Mouse (Mus musculus) midbrain, embryonic 10.5 days (tissue): ENCODE measurements around the gene Exoc6b. TPM values are rescaled to one million over a fixed set of nuclear protein-coding genes. Genes with fewer than 3 reads are reported as not detected.
"Not testable (repeated sequence)": the region's sequence is repeated elsewhere in the genome, so short reads cannot be mapped to it uniquely, and the experiment has no call there.

ENCODE experiments used
- DNase-seq: peaks from one replicate; pipeline ENCODE4 v3.0.0-alpha.2; 2017; ENCODE audit warnings: low spot score
- H3K27ac ChIP-seq: fragments of 300-500 bp; sonication (generic); replicated peaks from 2 replicates; pipeline ENCODE4 v1.5.1; 2016; ENCODE audit warnings: mild to moderate bottlenecking
- H3K27me3 ChIP-seq: fragments of 300-500 bp; sonication (generic); 2 replicates; pipeline ENCODE4 v1.6.1; 2016; ENCODE audit warnings: low read depth, mild to moderate bottlenecking; ENCODE audit not compliant: poor library complexity, severe bottlenecking
- H3K36me3 ChIP-seq: fragments of 300-500 bp; sonication (generic); 2 replicates; pipeline ENCODE4 v1.6.1; 2016; ENCODE audit warnings: mild to moderate bottlenecking, moderate library complexity
- H3K4me1 ChIP-seq: fragments of 300-500 bp; sonication (generic); 2 replicates; pipeline ENCODE4 v1.6.1; 2016
- H3K4me3 ChIP-seq: fragments of 300-500 bp; sonication (generic); 2 replicates; pipeline ENCODE4 v1.5.1; 2016; ENCODE audit warnings: mild to moderate bottlenecking, moderate library complexity
- H3K9me3 ChIP-seq: fragments of 300-500 bp; sonication (generic); replicated peaks from 2 replicates; pipeline ENCODE4 v1.6.1; 2016; ENCODE audit warnings: mild to moderate bottlenecking
- WGBS: fragments of 180-500 bp; shearing (Covaris S2); methylation state at CpG from one replicate; pipeline ENCODE4 v1.1.7; 2016; 5-methylcytosine and 5-hydroxymethylcytosine counted together
- polyA plus RNA-seq: library from polyadenylated mRNA; unstranded; fragments of >200 nt; fragmentation: Nextera tagmentation; extraction: Ambion mirVana; gene quantifications from 2 replicates; pipeline ENCODE4 v1.2.1, GENCODE M21; 2016

Exoc6b gene
- polyA plus RNA-seq, 1 experiment from 2014 or later: 22.8 TPM

DNA sequence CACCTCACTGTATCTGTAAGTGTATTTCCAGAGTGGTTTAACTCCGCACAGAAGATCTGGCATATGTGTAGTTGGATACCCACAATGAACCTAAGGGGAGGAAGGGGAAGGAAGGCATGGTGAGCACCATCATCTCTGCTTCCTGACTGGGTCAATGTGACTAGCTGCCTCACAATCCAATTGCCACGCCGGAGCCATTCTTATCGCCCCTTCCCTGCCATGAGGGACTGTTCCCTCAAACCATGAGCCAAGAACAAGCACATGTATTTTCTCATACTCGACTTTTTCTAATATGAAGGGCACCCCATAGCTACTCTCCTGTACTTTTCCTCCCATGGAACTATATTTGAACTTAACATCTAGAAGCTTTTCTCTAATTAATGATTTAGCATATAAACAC is 440.5 kb downstream of the Exoc6b start:
- Histone ChIP-seq H3K27me3 (no peaks in the 10 kb centered on the region), H3K9me3 (no peaks in the 10 kb centered on the region), H3K36me3 (no peaks in the 10 kb centered on the region), H3K27ac (no peak overlapping the region), H3K4me1 (peaks cover 6% of the 10 kb centered on the region; the same call in 1 of the 2 replicates), H3K4me3 (no peak overlapping the region)
- 91% methylated on average over 5 of the region's 5 CpGs for WGBS
- no peak for DNase-seq

DNA sequence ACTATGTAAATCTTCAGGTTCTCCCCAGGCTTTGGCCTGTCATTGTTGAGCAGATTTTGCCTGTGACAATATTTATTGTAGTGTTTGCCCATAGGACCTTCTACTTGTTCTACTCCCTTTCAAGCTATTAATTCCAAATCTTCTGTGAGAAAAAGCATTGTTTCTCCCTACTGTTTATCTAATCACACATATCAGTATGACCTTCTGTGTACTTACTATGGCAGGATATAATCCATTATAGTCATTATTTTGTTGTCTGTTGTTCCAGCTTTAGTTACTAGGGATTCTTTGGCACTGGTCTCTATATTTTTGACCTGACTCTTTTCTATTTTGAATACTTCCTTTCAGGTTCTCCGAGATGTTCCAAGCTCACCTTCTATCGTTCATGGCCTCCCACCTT is 442.9 kb downstream of the Exoc6b start:
- no peak overlapping the region for H3K27ac ChIP-seq
- no peaks in the 10 kb centered on the region for H3K9me3 ChIP-seq
- peaks cover 6% of the 10 kb centered on the region; the same call in 1 of the 2 replicates for H3K4me1 ChIP-seq
- no peak overlapping the region for H3K4me3 ChIP-seq
- H3K36me3 ChIP-seq: no peaks in the 10 kb centered on the region
- no peaks in the 10 kb centered on the region for H3K27me3 ChIP-seq
- WGBS: 96% methylated on average over 2 of the region's 2 CpGs
- no peak for DNase-seq

DNA sequence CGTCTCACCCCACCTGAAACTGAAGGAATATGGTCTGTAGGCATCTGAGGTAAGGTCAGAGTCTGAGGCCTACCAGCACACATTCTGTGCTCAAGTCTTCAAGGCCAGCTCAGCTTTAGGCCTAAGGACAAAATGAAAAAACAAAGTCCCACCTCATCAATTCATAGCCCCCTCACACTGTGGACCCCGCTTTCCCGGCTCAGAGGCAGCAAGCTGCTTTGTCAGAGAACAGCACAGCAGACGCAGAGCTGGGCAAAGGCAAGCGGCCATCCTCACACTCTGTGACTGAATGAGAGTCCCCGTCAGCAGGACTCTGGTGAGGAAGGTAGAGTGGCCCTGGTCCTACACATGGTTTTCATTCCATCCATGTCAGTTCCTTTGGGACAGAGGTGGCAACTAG is 450.1 kb downstream of the Exoc6b start:
- Histone ChIP-seq H3K4me3 (no peak overlapping the region), H3K4me1 (0 out of 2 replicates have a peak, but pooled peaks cover 6% of the 10 kb centered on the region), H3K27ac (no peak overlapping the region), H3K9me3 (no peaks in the 10 kb centered on the region), H3K27me3 (no peaks in the 10 kb centered on the region), H3K36me3 (0 out of 2 replicates have a peak, but pooled peaks cover 8% of the 10 kb centered on the region)
- WGBS: 91% methylated on average over 6 of the region's 6 CpGs
- DNase-seq: no peak

DNA sequence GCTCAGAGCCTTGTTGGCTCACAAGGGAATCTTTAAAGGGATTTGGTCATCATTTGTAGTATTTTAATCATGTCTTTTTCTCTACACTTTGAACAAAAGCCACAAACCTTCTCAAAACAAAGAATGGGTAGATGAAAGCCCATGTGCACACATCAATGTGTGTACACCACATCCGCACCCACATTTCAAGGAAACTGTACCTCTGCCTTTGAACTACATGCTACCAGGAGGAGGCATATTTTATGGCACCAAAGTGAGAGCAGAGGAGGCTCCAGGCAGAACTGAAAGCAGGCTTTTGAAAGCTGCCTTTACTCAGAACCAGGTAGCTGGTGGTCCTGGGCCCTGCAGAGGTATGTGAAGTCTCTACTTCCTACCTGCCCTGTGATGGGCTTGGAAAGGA is 452.3 kb downstream of the Exoc6b start:
- Histone ChIP-seq H3K9me3 (no peaks in the 10 kb centered on the region), H3K27ac (no peak overlapping the region), H3K4me3 (no peak overlapping the region), H3K27me3 (no peaks in the 10 kb centered on the region), H3K36me3 (0 out of 2 replicates have a peak, but pooled peaks cover 8% of the 10 kb centered on the region), H3K4me1 (0 out of 2 replicates have a peak, but pooled peaks cover 6% of the 10 kb centered on the region)
- WGBS: 100% methylated on average over 1 of the region's 1 CpGs
- no peak for DNase-seq

DNA sequence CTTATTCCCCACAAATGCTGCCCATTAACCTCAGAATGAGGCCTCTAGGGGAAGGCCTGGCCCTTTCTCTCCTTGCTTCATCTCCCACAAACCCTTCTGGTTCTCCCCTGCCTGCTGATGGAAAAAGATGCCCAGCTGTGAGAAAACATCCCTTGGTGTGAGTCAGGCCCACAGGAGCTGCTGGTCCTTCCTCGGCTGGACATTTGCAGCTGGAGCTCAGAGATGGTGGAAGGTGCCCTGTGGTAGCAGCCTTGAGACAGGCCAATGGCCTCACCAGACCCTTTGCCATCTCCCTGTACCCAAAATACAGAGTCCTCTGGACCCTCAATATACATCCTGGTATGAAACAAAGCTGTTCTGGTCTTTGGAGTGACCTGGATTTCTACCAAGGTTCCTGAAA is 452.7 kb downstream of the Exoc6b start:
- Histone ChIP-seq H3K4me1 (0 out of 2 replicates have a peak, but pooled peaks cover 6% of the 10 kb centered on the region), H3K27me3 (no peaks in the 10 kb centered on the region), H3K36me3 (0 out of 2 replicates have a peak, but pooled peaks cover 8% of the 10 kb centered on the region), H3K9me3 (no peaks in the 10 kb centered on the region), H3K27ac (peak overlapping the region; percentile 23; the same call in 1 of the 2 replicates), H3K4me3 (no peak overlapping the region)
- WGBS: 73% methylated on average over 1 of the region's 1 CpGs
- DNase-seq: no peak

DNA sequence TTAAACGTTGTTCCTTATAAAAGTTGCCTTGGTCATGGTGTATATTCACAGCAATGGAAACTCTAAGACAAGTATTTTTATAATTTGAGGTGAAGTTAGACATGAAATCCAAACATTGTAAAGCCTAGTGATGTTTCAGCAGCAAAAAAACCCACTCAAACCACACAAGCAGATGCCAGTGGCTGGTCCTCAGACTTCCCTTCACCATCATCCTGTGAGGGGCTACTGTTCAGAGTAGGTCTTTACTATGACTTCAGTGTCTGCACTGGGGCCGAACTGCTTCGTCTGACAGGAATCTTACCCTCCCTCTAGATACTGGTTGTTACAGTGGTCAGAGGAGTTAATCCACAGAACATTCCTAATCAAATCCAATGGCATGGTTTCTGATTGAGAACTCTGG is 455.8 kb downstream of the Exoc6b start:
- Histone ChIP-seq H3K4me1 (0 out of 2 replicates have a peak, but pooled peaks cover 6% of the 10 kb centered on the region), H3K9me3 (no peaks in the 10 kb centered on the region), H3K4me3 (no peak overlapping the region), H3K27me3 (no peaks in the 10 kb centered on the region), H3K36me3 (no peaks in the 10 kb centered on the region), H3K27ac (no peak overlapping the region)
- DNase-seq: no peak
- 89% methylated on average over 3 of the region's 3 CpGs for WGBS

DNA sequence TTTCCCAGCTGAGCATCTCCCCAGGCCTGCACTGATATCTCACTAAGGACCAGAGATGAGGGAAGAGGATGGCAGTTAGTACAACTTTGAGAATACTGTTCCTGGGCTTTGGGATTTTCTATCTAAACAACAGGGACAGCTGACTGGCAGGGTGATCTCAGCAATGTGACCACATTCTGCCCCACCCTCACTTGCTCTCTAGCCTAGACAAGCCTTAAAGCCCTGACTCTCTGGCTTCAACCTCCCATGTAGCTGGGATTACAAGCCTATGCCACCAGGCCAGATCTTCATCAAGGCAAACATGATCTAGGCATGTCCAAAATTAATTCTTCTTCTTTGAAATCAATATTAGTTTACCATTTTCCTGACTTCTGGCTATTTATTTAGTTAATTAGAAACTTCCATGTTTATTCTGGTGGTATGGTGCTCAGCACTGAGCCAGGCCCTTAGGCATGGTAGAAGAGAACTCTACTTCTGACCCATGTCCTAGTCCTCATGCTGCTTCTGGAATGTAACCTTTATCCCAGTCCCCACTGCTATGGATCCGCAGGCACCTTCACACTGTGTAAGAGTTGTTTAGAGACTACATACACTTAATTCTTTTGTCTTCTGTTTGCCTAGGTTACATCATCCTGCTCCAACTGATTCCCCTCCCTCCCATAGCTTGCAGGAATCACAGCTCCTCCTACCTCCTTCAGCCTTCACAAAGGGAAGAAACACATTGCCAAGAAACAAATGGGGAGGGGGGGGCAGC is 468.0 kb downstream of the Exoc6b start:
- 33% methylated on average over 1 of the region's 1 CpGs for WGBS
- no peak overlapping the region for H3K4me3 ChIP-seq
- no peaks in the 10 kb centered on the region for H3K27me3 ChIP-seq
- H3K4me1 ChIP-seq: no peaks in the 10 kb centered on the region
- no peak overlapping the region for H3K27ac ChIP-seq
- DNase-seq: peak; percentile 10
- H3K36me3 ChIP-seq: no peaks in the 10 kb centered on the region
- no peaks in the 10 kb centered on the region for H3K9me3 ChIP-seq

DNA sequence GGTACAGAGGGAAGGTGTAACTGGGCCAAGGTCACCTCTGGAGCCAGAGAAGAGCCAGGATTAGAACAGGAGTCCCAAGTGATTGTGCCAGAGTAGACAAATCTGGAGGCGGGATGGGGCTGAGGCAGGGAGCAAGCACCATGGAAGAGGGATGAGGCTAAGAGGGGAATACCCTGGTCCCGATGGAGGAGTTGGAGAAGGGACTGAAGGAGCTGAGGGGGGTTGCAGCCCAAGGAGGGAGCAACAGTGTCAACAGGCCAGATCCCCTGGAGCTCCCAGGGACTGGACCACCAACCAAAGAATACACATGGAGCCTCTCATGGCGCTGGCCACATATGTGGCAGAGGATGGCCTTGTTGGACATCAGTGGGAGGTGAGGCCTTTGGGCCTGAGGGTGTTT is 470.0 kb downstream of the Exoc6b start:
- not testable (repeated sequence) for H3K36me3 ChIP-seq, H3K9me3 ChIP-seq, H3K27ac ChIP-seq, H3K27me3 ChIP-seq, H3K4me3 ChIP-seq
- peaks cover 13% of the 10 kb centered on the region for H3K4me1 ChIP-seq
- peak; percentile 7 for DNase-seq
- WGBS: 82% methylated on average over 3 of the region's 3 CpGs

DNA sequence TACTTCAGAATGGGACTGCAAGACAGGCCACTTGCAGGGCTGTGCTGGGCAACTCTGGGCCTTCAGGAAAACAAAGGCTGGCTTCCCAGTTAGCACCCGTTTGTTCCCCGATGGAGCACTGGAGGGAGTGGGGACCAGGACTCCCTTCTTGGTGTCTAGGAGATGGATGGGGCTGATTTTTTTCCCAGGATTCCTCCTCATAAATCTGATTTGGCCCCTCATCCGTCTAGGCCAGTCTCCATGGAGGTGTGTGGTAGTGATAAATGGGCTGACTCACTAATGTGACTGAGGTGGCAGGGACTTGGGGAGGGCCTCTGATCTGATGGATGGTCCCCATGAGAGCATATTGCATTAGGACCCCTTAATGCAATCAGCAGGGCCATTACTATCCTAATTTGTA is 470.6 kb downstream of the Exoc6b start:
- DNase-seq: peak; percentile 7
- no peaks in the 10 kb centered on the region for H3K36me3 ChIP-seq
- no peaks in the 10 kb centered on the region for H3K9me3 ChIP-seq
- 80% methylated on average over 3 of the region's 3 CpGs for WGBS
- peaks cover 19% of the 10 kb centered on the region for H3K4me1 ChIP-seq
- peaks cover 8% of the 10 kb centered on the region; the same call in 1 of the 2 replicates for H3K27me3 ChIP-seq
- no peak overlapping the region for H3K4me3 ChIP-seq
- H3K27ac ChIP-seq: no peak overlapping the region

DNA sequence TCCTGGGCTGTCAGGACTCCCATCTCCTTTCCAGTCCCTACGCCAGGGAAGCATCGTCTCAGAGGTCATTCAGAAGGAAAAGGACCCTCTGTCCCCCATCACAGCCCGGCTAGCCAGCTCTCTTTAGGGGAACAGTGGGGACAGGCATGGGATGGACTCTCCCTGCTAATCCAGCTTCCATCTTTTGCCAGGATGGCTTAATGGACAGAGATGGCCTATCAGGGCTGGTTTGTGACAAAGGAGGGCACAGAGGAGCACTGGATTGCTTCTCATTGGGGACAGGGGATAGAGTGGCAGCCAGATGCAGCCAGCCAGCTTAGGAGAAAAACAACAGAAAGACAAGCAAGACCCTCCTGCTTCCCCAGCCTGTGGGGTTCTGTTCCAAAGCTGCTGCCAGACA is 474.7 kb downstream of the Exoc6b start:
- H3K27me3 ChIP-seq: peaks cover 49% of the 10 kb centered on the region
- H3K9me3 ChIP-seq: no peaks in the 10 kb centered on the region
- peaks cover 34% of the 10 kb centered on the region for H3K4me1 ChIP-seq
- DNase-seq: peak; percentile 47
- H3K4me3 ChIP-seq: no peak overlapping the region
- H3K36me3 ChIP-seq: no peaks in the 10 kb centered on the region
- H3K27ac ChIP-seq: peak overlapping the region; percentile 50
- 26% methylated on average over 3 of the region's 3 CpGs for WGBS

DNA sequence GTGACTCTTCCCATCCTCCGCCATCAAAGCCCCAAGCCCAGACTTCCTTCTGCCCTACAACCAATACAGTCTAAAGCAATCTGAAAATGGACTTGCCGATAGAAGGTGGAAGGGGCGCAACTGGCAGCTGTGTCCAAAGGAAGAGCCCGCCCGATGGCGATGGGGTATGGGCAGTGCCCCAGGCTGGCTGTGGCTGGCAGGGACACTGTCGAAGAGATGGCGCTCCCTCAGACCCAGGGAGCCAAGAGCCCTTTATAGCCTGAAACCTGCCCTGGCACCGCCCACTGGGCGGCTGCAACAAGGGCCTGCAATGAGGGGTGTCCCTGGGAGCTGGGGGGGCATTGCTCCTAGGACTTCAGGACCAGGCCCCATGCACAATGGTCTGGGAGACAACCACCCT is 475.6 kb downstream of the Exoc6b start, which contains the start of gene Cyp26b1:
Cyp26b1 (minus strand) TSS at position 216 of the 400 bp plus-strand sequence.
- Histone ChIP-seq H3K4me3 (no peak within 1 kb of the TSS), H3K4me1 (peaks cover 44% of the 10 kb centered on the region)

DNA sequence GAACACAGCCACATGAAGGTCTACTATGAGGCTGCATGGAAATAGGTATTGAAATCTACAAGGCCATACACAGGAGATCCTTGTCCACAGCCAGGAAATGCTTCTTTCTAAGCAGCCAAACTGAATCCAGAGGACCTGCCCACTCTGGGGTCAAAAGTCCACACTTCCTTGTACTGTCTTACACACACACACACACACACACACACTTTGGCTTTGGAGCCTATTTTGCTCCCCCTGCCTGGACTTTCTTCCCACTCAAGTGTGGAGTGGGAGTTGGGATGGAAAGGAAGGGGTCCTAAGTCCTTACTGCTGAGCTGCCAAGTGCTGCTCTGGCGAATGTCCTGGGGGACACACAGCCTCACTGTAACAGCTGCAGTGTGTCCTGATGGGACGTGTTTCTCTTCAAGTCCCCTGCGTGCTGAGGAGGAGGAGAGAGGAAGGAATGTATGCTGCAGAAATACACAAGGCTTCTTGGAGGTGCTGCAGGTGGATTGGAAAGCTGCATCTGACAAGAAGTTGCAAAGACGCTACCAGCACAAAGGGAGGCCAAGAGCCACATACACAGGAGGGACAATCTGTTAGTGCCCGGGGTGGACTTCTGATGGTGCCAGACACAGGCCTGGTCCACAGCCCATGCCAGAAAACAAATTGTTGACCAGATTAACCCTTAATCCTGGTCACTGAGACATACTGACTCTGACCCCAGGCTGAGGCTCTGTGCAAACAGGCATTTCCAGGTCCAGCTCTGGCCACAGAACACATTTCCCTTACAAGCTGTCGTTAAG is 478.2 kb downstream of the Exoc6b start:
- Histone ChIP-seq H3K27ac (no peak overlapping the region), H3K4me3 (no peak overlapping the region), H3K4me1 (peaks cover 69% of the 10 kb centered on the region), H3K9me3 (no peaks in the 10 kb centered on the region), H3K36me3 (no peaks in the 10 kb centered on the region), H3K27me3 (peaks cover 84% of the 10 kb centered on the region)
- 63% methylated on average over 6 of the region's 6 CpGs for WGBS
- no peak for DNase-seq

More for the DNA sequence above, 475.6 kb downstream of the Exoc6b start, which contains the start of gene Cyp26b1:
- WGBS: 82% methylated on average over 10 of the region's 10 CpGs
- DNase-seq: no peak
- peaks cover 59% of the 10 kb centered on the region for H3K27me3 ChIP-seq
- H3K9me3 ChIP-seq: no peaks in the 10 kb centered on the region
- no peaks in the 10 kb centered on the region for H3K36me3 ChIP-seq
- peak within 1 kb of the TSS; percentile 50 for H3K27ac ChIP-seq
